Mouse (Mus musculus) kidney, adult 2 months (tissue): ENCODE results near the gene Ptprk. TPM values are rescaled to one million over a fixed set of nuclear protein-coding genes. Genes with fewer than 3 reads are reported as not detected.
A peak's percentile ranks its signal among the peaks of the same experiment; 100 is the strongest.

Source experiments
- DNase-seq: peaks from one replicate; pipeline ENCODE4 v3.0.0; 2021
- H3K27ac ChIP-seq: fragments of 200-500 bp; 2 replicates; pipeline ENCODE4 v1.5.1; 2012; ENCODE audit warnings: low read depth, low read length, control low read depth, inconsistent platforms; ENCODE audit not compliant: insufficient read depth
- H3K27me3 ChIP-seq: fragments of 200-500 bp; replicated peaks from 2 replicates; pipeline ENCODE4 v1.6.1; 2012; ENCODE audit warnings: mild to moderate bottlenecking, moderate library complexity, low read length, inconsistent platforms; ENCODE audit not compliant: control insufficient read depth, insufficient read depth
- H3K36me3 ChIP-seq: fragments of 200-500 bp; 2 replicates; pipeline ENCODE4 v1.6.1; 2012; ENCODE audit warnings: mild to moderate bottlenecking, moderate library complexity, low read length, inconsistent platforms; ENCODE audit not compliant: control insufficient read depth, insufficient read depth
- H3K4me1 ChIP-seq: fragments of 200-500 bp; 2 replicates; pipeline ENCODE4 v1.6.1; 2011; ENCODE audit warnings: low read length; ENCODE audit not compliant: control insufficient read depth, insufficient read depth
- H3K4me3 ChIP-seq: fragments of 200-500 bp; 2 replicates; pipeline ENCODE4 v1.5.1; 2011; ENCODE audit warnings: mild to moderate bottlenecking, low read depth, low read length, control low read depth; ENCODE audit not compliant: insufficient read depth
- CTCF ChIP-seq: fragments of 200-500 bp; conservative IDR thresholded peaks from 2 replicates; pipeline ENCODE4 v1.5.1; 2011; ENCODE audit warnings: low read depth, mild to moderate bottlenecking, control low read depth, low read length, moderate library complexity, mixed read lengths; ENCODE audit not compliant: insufficient read depth, insufficient read length
- POLR2A ChIP-seq: fragments of 200-500 bp; IDR thresholded peaks from one replicate; pipeline ENCODE4 v1.6.1; 2011; ENCODE audit warnings: low read depth, low read length, control low read depth
- WGBS: fragments of 180-500 bp; shearing (Covaris S2); methylation state at CpG from one replicate; pipeline ENCODE4 v1.1.7; 2018; 5-methylcytosine and 5-hydroxymethylcytosine counted together
- polyA plus RNA-seq: library from polyadenylated mRNA; depleted of rRNA; stranded (reverse); fragments of >200 nt; gene quantifications from 2 replicates; pipeline ENCODE4 v1.2.3, GENCODE M21; 2012

The Ptprk gene
- polyA plus RNA-seq, 1 experiment = 50.2 TPM

DNA sequence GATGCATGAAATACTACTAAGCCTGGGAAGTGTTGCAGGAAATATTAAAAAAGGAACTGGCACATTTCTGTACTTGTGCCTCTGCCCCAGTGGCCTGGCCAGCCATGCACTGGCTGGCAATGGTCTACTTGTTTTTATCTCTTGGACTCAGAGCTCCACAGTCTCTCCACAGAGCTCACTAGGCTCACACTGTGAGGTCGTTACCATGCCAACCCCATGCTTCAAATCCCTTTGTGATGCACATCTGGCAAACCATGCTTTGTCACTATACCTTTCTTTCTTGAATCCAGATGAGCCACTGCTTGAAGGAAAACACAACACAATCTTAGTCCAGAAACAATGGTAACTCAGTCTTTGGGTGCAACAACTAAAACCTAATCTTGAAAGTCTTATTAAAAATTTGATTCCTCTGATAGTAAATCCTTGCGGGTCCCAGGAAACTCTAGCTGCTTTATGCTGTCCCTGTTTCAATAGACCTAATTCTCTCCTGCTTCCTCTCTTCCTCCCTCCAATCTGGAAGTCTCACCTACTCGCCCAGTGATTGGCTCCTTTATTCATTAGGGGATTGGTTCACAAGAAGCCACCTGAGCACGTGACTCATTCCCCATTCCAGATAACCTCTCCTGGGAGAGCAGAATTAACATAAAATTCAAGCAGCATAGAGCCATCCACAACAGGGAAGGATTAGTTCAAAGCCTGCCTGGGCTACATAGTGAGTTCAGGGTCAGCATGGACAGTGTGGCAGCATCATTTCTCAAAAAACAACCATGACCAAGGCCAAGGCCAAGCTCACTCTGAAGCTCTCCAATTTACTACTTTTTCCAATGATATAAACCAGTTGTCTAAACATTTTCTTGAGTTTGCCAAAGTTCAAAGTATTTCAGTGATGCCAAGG is 157.9 kb downstream of the Ptprk start:
- Histone ChIP-seq H3K27me3 (no peaks in the 10 kb centered on the region), H3K4me3 (no peak overlapping the region), H3K27ac (no peak overlapping the region), H3K36me3 (no peaks in the 10 kb centered on the region), H3K4me1 (peaks cover 9% of the 10 kb centered on the region)
- DNase-seq = no peak
- no peak for TF ChIP-seq POLR2A
- no peak for TF ChIP-seq CTCF
- WGBS = 84% methylated on average over 4 of the region's 4 CpGs

DNA sequence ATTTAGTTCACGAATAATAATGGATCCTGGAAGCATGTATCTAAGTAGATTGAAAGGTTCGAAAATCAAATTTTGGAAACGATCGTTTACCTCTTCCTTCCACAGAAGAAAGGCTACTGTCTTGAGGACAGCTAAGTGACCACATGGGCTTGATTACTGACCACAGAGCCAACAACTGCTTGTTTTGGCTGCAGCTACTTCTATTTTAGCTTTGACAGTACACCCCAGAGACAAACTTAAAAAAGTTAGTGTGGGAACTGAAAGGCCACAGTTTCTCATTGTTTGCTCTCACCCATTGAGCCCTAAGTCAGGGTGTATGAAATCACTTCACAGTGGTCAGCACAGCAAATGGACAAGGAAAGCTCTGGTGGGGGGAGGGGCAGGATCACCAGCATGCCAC is 174.4 kb downstream of the Ptprk start:
- TF ChIP-seq CTCF (no peak), POLR2A (no peak)
- Histone ChIP-seq H3K27ac (no peak overlapping the region), H3K4me3 (no peak overlapping the region), H3K4me1 (peaks cover 5% of the 10 kb centered on the region; the same call in 1 of the 2 replicates), H3K36me3 (no peaks in the 10 kb centered on the region), H3K27me3 (no peaks in the 10 kb centered on the region)
- 73% methylated on average over 4 of the region's 4 CpGs for WGBS
- no peak for DNase-seq

DNA sequence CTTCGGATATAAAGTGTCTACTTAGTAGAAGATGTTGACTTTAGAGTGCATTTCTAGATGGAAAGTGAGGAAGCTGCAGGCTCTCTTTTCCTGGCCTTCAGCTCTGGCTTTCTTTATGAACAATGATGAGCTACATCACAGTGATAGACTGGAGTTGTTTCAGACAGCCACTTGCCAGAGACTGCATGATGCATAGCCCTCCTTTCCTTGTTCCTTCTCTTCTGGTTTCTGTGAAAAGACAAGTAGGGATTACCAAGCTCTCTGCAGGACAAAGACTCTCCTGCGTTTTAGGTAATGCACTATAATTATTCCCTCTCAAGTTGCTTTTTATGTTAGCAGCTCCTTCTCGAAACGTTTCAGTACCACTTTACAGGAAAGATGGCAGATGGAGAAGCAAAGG is 176.8 kb downstream of the Ptprk start:
- Histone ChIP-seq H3K27ac (no peak overlapping the region), H3K27me3 (no peaks in the 10 kb centered on the region), H3K36me3 (no peaks in the 10 kb centered on the region), H3K4me3 (no peak overlapping the region), H3K4me1 (0 out of 2 replicates have a peak, but pooled peaks cover 2% of the 10 kb centered on the region)
- 68% methylated on average over 4 of the region's 4 CpGs for WGBS
- no peak for TF ChIP-seq CTCF
- TF ChIP-seq POLR2A = no peak
- no peak for DNase-seq

DNA sequence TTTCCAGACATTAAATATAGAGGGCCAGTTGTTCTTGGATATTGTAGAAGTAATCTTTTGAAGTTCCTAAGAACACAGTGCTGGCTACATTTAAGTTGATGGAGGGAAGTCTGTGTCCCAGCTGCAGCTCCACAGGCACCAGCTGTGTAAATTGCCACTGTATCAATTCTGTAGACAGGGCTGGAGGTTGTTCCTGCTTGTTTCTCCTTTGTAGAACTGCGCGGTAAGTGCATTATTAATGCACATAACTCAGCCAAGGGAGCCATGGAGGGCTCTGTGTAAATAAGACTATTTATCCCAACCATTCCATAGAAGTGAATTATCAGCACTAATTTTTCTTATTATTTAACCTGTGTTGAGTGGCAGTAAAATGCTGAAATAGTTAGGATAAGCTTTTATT is 186.0 kb downstream of the Ptprk start:
- WGBS = 98% methylated on average over 2 of the region's 2 CpGs
- Histone ChIP-seq H3K36me3 (no peaks in the 10 kb centered on the region), H3K4me3 (no peak overlapping the region), H3K27me3 (no peaks in the 10 kb centered on the region), H3K4me1 (no peaks in the 10 kb centered on the region), H3K27ac (no peak overlapping the region)
- no peak for DNase-seq
- no peak for TF ChIP-seq POLR2A
- TF ChIP-seq CTCF = no peak

DNA sequence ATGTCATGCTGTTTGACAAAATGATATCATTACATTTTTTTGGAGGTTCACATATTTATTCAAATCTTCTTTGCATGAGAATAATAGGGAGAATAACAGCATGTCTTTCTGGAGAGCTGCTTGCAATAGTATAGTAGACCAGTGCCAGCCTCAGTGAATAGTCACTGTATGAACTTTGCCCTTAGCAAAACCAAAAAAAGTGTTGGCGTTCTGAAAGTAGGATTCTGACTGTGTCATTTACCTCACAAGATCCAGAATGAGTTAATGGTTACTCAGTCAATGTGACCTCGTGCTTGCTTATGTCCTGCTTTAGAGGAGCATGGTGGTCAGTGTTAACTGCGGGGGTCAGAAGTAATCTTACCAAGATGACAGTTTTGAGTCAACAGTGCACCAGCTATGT is 187.5 kb downstream of the Ptprk start:
- peak overlapping the region; percentile 69 for H3K27ac ChIP-seq
- no peaks in the 10 kb centered on the region for H3K4me1 ChIP-seq
- H3K4me3 ChIP-seq = no peak overlapping the region
- 48% methylated on average over 3 of the region's 3 CpGs for WGBS
- no peaks in the 10 kb centered on the region for H3K27me3 ChIP-seq
- TF ChIP-seq POLR2A = no peak
- TF ChIP-seq CTCF = no peak
- peak; percentile 88 for DNase-seq
- H3K36me3 ChIP-seq = peaks cover 4% of the 10 kb centered on the region

DNA sequence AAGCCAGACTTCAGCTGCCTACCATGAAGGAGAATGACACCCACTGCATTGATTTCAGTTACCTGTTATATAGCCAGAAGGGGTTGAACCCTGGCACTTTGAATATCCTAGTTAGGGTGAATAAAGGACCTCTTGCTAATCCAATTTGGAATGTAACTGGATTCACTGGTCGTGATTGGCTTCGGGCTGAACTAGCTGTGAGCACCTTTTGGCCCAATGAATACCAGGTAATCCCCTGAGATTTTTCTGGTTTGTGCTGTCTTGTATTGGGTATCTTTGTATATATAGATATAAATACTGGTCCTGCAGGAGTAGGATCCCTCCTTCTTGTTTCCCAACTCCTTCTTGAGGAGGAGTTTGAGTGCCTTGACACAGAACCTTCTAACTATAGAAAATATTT is 188.9 kb downstream of the Ptprk start:
- Histone ChIP-seq H3K27me3 (no peaks in the 10 kb centered on the region), H3K4me3 (no peak overlapping the region), H3K4me1 (no peaks in the 10 kb centered on the region), H3K36me3 (peaks cover 4% of the 10 kb centered on the region), H3K27ac (no peak overlapping the region)
- 95% methylated on average over 2 of the region's 2 CpGs for WGBS
- TF ChIP-seq CTCF = no peak
- TF ChIP-seq POLR2A = no peak
- no peak for DNase-seq

DNA sequence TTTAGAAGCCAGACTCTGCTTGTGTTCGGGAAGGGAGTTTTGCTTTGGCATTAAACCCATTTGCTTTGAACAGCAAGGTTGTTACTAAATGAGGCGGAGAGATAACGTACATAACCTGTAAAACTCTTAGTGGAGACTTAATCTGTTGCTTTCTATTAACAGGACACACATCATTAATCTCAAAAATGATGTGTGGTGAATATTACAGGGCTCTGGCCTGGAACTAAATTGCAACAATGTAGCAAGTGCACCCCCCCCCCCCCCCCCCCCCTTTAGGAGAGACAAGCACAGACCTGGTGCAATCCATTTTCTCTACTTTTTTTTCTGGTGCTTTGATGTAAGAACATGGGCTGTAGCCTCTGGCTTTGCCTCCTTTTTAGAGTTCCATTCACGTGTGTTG is 195.7 kb downstream of the Ptprk start:
- TF ChIP-seq POLR2A (no peak), CTCF (no peak)
- Histone ChIP-seq H3K27ac (no peak overlapping the region), H3K27me3 (no peaks in the 10 kb centered on the region), H3K4me1 (no peaks in the 10 kb centered on the region), H3K36me3 (peaks cover 4% of the 10 kb centered on the region), H3K4me3 (no peak overlapping the region)
- DNase-seq = no peak
- WGBS = 61% methylated on average over 4 of the region's 4 CpGs
